Mouse (Mus musculus) kidney, adult 9 months (tissue): ENCODE measurements around the gene Zfp512b.

Experiments
- DNase-seq: peaks from one replicate; pipeline ENCODE4 v3.0.0; 2022

The Zfp512b gene

GRCm38 (mm10) chr2:181572921-181573920 lies 19.4 kb downstream of the Zfp512b start:
- no peak for DNase-seq

DNA sequence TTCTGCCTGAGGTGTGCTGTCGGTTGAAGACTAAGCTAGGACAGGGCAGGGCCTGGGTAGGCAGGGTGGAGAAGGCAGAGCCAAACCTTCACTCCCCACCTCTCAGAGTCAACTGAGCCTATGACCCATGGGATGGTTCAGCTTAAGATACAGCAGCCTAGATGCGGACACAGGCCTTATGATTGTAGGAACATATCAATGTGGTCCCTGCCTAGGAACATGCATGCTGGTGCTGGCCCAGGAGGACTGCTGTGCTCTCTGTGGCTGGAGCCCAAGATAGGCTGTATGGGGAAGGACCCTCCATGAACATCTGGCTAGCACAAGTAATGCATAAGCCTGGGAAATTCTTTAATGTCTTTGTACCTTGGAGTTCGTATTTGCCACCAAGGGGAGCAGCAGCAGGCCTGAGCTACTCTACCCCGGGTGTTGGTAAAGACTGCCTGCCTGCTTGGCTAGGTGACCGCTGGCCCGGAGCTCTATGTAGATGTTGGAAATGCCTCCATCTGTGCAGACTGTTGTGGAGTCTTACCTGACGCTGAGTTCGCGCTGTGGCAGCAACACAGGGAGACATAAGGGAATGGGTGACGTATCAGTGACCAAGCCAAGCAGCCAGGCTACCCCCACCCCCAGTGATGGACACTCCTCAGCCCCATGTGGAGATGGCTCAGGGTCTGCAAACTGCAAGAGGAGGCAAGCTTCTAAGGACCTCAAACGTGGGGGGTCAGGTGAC lies 20.5 kb downstream of the Zfp512b start:
- no peak for DNase-seq

GRCm38 (mm10) chr2:181570921-181571595 lies 21.5 kb downstream of the Zfp512b start:
- no peak for DNase-seq

GRCm38 (mm10) chr2:181570375-181570774 lies 22.2 kb downstream of the Zfp512b start:
- DNase-seq, result no peak

DNA sequence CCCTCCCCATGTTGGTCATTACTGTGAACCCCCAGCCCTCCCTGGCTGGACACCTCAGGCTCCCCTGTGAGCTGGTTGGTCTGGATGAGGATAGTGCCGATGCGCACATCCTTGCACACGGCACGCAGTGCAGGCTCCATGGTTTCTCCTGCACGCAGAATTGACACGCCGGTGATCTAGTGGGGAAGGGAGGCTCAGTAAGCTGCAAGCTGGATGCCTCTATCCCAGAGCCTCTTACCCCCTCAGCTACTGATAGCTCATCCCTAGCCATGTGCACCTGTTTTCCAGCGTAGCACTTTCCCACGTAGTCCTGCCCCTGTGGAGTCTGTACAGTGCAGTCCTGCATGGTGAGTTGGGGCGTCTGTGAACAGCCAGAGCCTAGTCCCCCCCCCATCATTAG lies 22.7 kb downstream of the Zfp512b start:
- DNase-seq, result no peak

- DNase-seq, result peak; percentile 64
Measured at GRCm38 (mm10) chr2:181568272-181569008, 24.2 kb downstream of the Zfp512b start.

DNA sequence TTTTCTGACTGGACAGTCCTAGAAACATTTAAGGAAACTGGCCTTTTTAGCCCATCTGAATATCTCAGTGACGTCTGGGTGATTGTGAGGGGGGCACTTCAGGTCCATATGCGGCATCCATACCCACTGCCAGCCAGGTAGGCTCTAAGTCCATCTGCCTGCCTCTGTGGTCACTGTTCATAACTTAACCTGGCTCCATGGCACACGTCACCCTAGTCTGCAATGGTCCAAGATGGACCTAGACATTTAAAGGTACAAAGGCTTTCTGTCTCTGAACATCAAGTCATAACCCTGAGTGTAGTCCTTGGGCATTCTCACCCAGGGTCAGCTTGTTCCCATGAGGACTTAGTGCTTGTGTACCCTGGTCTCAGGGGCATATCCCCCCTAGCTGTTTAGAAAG lies 25.3 kb downstream of the Zfp512b start:
- DNase-seq, result no peak

DNA sequence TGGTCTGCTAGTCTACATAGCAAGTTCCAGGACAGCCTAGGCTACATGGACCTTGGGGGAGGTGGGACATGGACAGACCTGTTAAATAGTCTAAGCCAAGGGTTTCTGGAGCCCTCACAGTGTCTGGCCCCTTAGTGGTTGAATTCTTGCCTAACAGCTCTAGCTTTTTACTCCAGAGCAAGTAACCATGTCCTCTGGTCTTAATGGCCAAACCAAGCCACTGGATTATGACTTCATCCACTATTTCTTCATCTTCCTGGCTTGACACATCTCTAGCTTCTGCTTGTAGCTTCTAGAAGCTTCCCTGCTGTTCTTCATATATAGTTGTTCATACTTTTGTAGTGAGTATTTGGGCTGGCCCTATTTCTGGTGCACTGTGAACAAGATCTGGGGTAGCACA lies 38.8 kb downstream of the Zfp512b start:
- no peak for DNase-seq

DNA sequence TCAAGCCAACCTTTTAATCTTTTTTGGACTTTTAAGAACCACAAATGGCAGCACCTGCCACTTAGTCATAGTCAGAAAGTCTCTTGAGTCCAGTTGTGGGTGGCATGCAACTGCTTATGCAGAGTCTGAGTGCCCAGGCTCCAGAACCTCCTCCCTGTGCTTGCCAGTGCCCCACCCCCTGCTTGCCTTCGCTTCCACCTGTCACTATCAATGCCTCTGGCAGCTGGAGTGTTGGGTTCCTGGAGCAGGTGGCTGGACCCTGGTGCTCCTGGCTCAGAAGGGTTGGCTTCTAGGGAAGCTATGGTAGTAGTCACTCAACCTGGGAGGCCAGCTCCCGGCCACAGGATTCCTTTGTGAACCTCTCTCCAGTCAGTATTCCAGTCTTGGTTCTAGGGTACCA lies 42.4 kb downstream of the Zfp512b start:
- DNase-seq, result no peak

DNA sequence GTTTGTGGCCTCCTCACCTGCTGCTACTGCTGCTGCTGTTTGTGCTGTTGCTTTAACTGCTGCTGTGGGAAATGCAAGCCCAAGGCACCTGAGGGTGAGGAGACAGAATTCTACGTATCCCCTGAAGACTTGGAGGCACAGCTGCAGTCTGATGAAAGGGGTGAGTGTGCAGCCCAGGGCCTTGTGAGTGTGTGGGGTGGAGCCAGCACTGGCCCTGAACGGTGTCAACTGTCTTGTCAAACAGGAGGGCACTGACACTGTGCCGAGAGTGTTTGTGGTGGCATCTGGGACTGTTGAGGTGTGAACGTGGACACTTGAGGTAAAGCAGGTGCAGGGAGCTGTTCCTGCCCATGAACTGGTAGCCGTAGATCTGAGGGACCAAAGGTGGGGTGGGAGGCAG lies 43.9 kb downstream of the Zfp512b start:
- DNase-seq, result no peak

GRCm38 (mm10) chr2:181548227-181548626 lies 44.4 kb downstream of the Zfp512b start:
- no peak for DNase-seq

DNA sequence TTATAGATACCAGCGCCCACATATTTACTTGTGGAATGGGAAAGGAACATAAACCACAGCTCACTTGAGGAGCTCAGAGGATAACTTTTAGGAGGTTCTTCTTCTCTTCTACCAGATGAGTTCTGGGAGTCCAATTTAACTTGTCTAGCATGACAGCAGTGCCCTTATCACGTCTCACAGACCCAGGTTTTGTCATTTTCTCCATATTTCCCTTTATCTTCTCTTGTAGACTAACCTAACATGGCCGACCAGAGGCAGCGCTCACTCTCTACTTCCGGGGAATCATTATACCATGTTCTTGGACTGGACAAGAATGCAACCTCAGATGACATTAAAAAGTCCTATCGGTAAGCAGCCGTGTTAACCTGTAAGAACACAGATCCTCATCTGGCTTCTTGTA lies 46.5 kb downstream of the Zfp512b start:
- DNase-seq, result no peak

DNA sequence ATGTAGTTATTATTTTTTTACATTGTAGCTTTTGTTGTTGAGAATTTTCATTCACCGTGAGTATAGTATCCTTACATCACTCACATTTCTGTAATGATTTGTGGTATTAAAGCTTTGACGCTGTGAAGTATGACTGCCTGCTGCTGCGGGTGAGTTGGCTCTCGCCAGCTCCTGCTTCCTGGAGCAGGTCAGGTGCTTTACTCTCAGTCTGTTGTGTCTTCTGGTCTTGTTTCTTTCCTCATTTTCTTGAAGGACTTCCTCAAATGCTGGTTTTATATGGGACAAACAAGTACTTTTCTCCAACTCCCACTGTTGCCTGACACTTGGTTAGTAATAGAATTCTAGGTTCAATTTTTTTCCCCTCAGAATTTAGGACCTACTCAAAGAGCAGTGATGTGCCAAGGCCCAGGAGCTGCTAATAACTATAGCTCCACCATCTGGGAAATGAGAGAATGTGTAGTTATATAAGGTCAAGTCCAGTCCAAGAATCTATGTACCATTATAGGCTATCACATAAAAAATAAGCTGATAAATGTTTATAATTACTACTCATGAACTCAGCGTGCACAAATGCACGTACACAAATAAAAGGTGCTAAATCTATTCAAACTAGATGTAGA lies 50.7 kb downstream of the Zfp512b start:
- no peak for DNase-seq

GRCm38 (mm10) chr2:181537444-181538047 lies 55.1 kb downstream of the Zfp512b start:
- DNase-seq, result no peak

DNA sequence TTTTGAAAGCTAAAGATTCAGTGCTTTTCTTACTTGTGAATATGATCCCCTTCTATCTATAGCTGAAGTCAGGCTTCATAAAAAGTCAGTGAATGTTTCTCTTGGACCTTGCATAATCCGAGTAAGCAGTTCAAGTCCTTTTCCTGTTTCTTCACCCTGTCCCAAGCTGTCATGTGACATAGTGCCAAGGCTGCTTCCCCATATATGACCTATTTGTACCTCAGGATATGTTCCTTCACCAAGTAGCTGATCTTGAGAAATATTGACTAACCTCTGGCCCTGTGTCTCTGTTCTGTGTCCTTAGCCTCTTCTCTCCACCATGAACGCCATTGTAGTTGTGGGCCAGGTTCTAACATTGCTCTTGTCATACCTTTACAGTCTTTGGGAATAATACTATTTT lies 56.2 kb downstream of the Zfp512b start:
- peak; percentile 27 for DNase-seq

- DNase-seq, result no peak
Measured at GRCm38 (mm10) chr2:181532589-181532988, 60.0 kb downstream of the Zfp512b start.
